Mouse (Mus musculus) lung, postnatal 0 days (tissue): ENCODE results near the gene Foxf1. TPM values are rescaled to one million over a fixed set of nuclear protein-coding genes. Genes with fewer than 3 reads are reported as not detected.

ENCODE experiments used
- ATAC-seq: fragments of 200-750 bp; cut with Nextera tagmentation; 2 replicates; pipeline ENCODE4 v1.8.0; 2017; ENCODE audit warnings: moderate library complexity
- DNase-seq: peaks from one replicate; pipeline ENCODE4 v3.0.0-alpha.2; 2016; ENCODE audit warnings: low spot score
- H3K27ac ChIP-seq: fragments of 300-500 bp; sonication (generic); 2 replicates; pipeline ENCODE4 v1.5.1; 2014; ENCODE audit warnings: antibody characterized with exemption, mild to moderate bottlenecking, low read length, mixed read lengths
- H3K27me3 ChIP-seq: fragments of 300-500 bp; sonication (generic); replicated peaks from 2 replicates; pipeline ENCODE4 v1.6.1; 2014; ENCODE audit warnings: low read length, mixed read lengths; ENCODE audit not compliant: insufficient read depth
- H3K36me3 ChIP-seq: fragments of 300-500 bp; sonication (generic); 2 replicates; pipeline ENCODE4 v1.6.1; 2014; ENCODE audit warnings: low read length, mixed read lengths; ENCODE audit not compliant: insufficient read depth
- H3K4me1 ChIP-seq: fragments of 300-500 bp; sonication (generic); 2 replicates; pipeline ENCODE4 v1.6.1; 2014; ENCODE audit warnings: antibody characterized with exemption, low read depth, low read length, mixed read lengths; ENCODE audit not compliant: insufficient read depth
- H3K4me2 ChIP-seq: fragments of 300-500 bp; sonication (generic); replicated peaks from 2 replicates; pipeline ENCODE4 v1.6.1; 2014; ENCODE audit warnings: low read depth, mild to moderate bottlenecking, low read length, moderate library complexity, mixed read lengths
- H3K4me3 ChIP-seq: fragments of 300-500 bp; sonication (generic); 2 replicates; pipeline ENCODE4 v1.5.1; 2014; ENCODE audit warnings: low read depth, low read length
- H3K9ac ChIP-seq: fragments of 300-500 bp; sonication (generic); replicated peaks from 2 replicates; pipeline ENCODE4 v1.6.1; 2014; ENCODE audit warnings: low read depth, mild to moderate bottlenecking
- H3K9me3 ChIP-seq: fragments of 300-500 bp; sonication (generic); 2 replicates; pipeline ENCODE4 v1.6.1; 2016; ENCODE audit warnings: low read length, mixed read lengths
- CTCF ChIP-seq: IDR thresholded peaks from 2 replicates; pipeline ENCODE4 v1.5.1; 2016; ENCODE audit warnings: antibody characterized with exemption, mild to moderate bottlenecking
- EP300 ChIP-seq: IDR thresholded peaks from 2 replicates; pipeline ENCODE4 v1.6.1; 2016; ENCODE audit warnings: antibody characterized with exemption, mild to moderate bottlenecking, control low read depth
- WGBS: fragments of 180-500 bp; shearing (Covaris S2); extraction: QIAGEN DNeasy Blood & Tissue Kit; methylation state at CpG from one replicate; pipeline ENCODE4 v1.1.7; 2014; 5-methylcytosine and 5-hydroxymethylcytosine counted together
- polyA plus RNA-seq: library from polyadenylated mRNA; unstranded; fragments of >200 nt; fragmentation: Nextera tagmentation; extraction: Ambion mirVana; gene quantifications from 2 replicates; pipeline ENCODE4 v1.2.1, GENCODE M21; 2015

Gene Foxf1
- polyA plus RNA-seq, 1 experiment from 2014 or later, result 156 TPM

DNA sequence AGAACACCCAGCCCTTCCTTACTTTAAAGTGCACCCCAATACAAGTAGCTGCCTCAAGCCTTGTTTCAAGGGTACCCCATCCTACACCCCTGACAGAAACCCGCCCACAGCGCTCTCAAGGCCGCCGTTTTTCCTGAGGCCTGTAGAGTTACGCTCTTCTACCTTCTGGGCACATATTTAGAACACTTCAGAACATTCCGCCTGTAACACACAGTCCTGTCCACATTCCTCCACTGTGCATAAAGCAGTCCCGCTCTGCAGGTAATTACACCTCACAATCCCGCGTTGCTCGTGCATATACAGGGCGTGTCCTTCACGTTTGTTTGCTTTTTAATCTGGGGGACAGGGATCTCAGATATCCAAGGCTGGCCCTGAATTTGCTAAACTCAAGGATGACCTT lies 4.2 kb upstream of the Foxf1 start:
- Histone ChIP-seq H3K27ac (peak overlapping the region; percentile 95; the same call in 1 of the 2 replicates), H3K4me2 (peak overlapping the region; percentile 79)
- 25% methylated on average over 12 of the region's 12 CpGs for WGBS

DNA sequence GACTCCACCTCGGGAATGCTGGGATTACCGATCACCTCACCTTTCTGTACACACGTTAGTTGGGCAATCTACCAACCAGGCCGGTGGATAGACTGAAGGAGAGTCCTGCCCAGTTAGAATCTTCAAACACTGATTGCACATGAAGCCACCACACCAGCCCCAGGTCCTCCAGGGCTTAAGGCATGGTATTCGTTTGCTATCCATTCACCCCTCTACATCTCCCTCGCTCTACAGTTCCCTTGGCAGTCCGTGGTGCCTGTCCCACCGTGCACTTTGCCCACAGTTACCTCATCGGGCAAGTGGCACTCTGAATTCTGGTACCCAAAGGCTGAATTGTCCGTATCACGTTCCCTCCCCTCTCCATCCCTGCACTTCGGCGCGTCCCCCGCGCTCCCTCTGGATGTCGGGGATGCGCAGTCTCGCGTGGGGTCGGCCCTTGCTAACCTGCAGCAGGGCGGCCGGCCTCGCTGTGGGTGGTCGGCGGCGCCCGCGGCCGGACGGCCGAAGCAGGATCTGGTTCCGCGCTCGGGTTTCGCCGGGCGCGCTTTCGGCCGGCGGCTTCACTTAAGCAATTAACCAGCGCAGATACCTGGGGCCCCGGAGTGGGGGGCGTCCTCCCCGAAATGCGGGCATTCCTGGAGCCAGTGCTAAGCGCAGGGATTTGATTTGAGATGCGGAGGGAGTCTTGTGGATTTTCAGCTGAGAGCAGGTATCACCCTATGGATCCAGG lies 3.7 kb upstream of the Foxf1 start:
- peaks cover 38% of the 10 kb centered on the region for H3K27me3 ChIP-seq
- H3K9me3 ChIP-seq, result no peaks in the 10 kb centered on the region
- peak overlapping the region; percentile 95 for H3K27ac ChIP-seq
- no peaks in the 10 kb centered on the region for H3K4me1 ChIP-seq
- TF ChIP-seq EP300 (no peak), CTCF (no peak)
- no peak for DNase-seq
- WGBS, result 1% methylated on average over 44 of the region's 49 CpGs
- H3K9ac ChIP-seq, result peak overlapping the region; percentile 80
- H3K4me3 ChIP-seq, result peak overlapping the region; percentile 74
- ATAC-seq, result no peak
- peak overlapping the region; percentile 79 for H3K4me2 ChIP-seq
- H3K36me3 ChIP-seq, result no peaks in the 10 kb centered on the region

More for the DNA sequence above, 4.2 kb upstream of the Foxf1 start:
- no peak for ATAC-seq
- DNase-seq, result no peak
- H3K9me3 ChIP-seq, result no peaks in the 10 kb centered on the region
- H3K4me1 ChIP-seq, result no peaks in the 10 kb centered on the region
- no peaks in the 10 kb centered on the region for H3K36me3 ChIP-seq
- peak overlapping the region; percentile 74 for H3K4me3 ChIP-seq
- TF ChIP-seq CTCF (no peak), EP300 (no peak)
- H3K27me3 ChIP-seq, result peaks cover 33% of the 10 kb centered on the region
- peak overlapping the region; percentile 80 for H3K9ac ChIP-seq

DNA sequence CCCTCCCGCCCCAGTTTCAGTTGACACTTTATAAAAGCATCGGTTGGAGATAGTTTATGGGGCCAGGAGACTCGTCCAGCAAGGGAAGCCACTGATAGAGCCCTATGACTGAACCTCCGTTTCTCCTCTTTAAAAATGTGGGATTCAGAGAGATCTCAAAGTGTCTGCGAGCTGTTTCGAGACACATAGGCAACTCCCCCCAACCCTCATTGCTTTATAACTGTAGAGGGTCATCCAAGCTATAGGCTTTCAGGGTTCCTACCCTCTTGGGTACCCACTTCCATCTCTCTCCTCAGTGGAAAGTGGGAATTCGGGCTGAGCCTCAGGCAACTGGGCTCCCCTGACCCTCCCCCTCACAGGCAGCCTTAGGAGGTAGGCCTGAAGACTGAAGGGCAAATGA lies 2.8 kb upstream of the Foxf1 start:
- Histone ChIP-seq H3K4me2 (peak overlapping the region; percentile 79), H3K9ac (peak overlapping the region; percentile 80), H3K4me3 (peak overlapping the region; percentile 74), H3K27me3 (peaks cover 34% of the 10 kb centered on the region), H3K27ac (peak overlapping the region; percentile 95), H3K4me1 (no peaks in the 10 kb centered on the region), H3K36me3 (no peaks in the 10 kb centered on the region), H3K9me3 (no peaks in the 10 kb centered on the region)
- no peak for ATAC-seq
- no peak for DNase-seq
- TF ChIP-seq CTCF (no peak), EP300 (no peak)
- WGBS, result 8% methylated on average over 7 of the region's 7 CpGs

DNA sequence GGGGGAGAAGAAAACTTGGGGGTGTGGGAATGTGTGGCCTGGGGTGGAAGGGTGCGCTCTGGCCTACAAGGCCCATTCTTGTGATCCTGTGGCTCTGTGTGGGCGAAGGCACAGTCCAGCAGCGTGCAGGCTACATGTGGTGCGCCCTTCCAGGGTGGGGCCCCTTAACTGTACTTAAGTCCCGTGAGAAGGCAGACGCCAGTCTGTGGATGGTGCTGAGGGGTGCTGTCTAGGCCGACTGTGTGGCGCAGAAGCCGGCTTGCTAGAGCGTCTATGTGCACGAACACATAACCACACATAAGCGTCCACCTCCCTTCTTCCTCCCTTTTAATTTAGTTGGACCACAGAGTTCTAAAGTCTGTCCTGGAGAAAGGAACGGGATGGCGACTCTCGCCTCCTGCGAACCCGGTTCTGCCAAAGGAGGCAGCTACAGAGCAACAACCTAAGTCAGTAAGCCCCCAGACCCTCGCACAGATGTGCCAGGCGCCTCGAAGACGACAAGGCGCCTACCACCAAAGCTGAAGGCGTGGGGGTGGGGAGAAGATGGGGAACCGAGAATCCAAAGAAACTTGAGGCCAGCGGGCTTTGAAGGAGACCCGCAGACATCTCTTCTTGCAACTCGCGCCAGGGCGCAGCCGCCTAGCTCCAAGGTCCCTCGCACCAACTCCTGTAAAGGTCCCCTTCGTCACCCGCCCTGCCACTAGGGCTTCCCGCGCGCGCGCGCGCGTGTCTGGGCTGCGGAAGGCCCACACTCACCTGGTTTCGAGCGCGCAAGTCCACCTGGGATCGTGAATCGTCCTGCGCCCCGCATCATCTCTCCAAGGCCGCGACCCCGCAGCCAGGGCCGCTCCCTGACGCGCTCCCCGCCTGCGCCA lies 1.7 kb upstream of the Foxf1 start:
- no peak for ATAC-seq
- peak; percentile 44 for DNase-seq
- Histone ChIP-seq H3K9ac (peak overlapping the region; percentile 80), H3K27ac (peak overlapping the region; percentile 95), H3K4me2 (peak overlapping the region; percentile 79), H3K4me1 (no peaks in the 10 kb centered on the region), H3K36me3 (no peaks in the 10 kb centered on the region), H3K4me3 (peak overlapping the region; percentile 74), H3K9me3 (no peaks in the 10 kb centered on the region), H3K27me3 (peaks cover 34% of the 10 kb centered on the region)
- 3% methylated on average over 47 of the region's 57 CpGs for WGBS
- TF ChIP-seq CTCF (no peak), EP300 (no peak)

DNA sequence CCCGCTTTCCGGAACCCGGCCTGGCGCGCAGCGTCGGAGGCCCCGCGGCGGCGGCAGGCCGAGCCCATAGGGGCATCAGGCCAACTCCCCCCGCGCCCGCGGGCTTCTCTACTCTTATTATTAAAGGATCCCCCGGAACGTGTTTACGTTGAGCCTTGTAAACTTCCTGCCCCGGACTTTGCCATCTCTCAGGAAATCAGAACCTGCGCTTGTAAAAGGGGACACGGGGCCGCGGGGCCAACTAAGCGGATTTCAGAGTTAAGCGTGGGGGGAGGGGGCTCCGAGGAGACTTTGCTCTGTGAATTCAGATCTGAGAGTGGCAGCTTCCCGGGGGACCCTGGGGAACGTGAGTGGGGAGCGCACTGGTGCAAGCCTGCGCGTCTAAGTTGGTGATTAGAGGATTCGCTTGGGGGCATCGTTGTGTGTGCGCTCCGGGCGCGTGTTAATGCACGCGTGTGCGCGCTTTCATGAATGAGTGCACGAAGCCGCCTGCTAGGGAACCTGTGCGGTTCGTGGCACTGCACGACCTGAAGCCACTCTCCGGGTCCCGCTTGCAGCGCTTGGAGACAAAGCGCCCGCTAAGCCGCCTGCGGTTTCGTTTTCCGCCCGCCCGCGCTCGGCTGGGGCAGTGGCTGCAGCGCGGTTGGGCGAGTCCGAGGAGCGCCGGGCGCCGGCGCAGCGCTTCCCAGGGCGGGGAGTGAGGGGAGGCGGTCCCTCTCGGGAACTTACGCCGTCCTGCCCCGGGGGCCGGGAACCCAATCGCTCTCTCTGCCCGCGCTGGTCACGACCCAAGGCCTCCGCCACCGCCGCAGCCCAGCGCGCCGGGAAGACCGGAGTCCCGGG lies 872 bp upstream of the Foxf1 start:
- DNase-seq (peak; percentile 88), ATAC-seq (peak; percentile 84)
- Histone ChIP-seq H3K27ac (peak overlapping the region; percentile 95), H3K4me3 (peak overlapping the region; percentile 74), H3K4me1 (no peaks in the 10 kb centered on the region), H3K9ac (peak overlapping the region; percentile 80), H3K36me3 (no peaks in the 10 kb centered on the region), H3K4me2 (peak overlapping the region; percentile 79), H3K27me3 (peaks cover 32% of the 10 kb centered on the region), H3K9me3 (no peaks in the 10 kb centered on the region)
- TF ChIP-seq CTCF (no peak), EP300 (peak; percentile 88)
- 2% methylated on average over 82 of the region's 89 CpGs for WGBS

DNA sequence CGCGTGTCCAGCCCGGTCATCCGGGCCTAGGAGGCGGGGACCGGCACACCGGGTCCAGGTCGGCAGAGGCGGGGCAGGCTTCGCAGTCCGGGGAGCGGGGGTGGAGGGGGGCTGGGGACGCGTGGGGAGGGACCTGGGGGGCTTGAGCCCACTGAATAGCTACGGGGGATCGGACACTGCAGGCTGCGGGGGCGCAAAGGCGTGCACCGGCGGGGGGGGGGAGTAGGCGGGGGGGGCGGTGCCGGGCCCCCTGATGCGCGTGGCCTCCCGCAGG lies 313 bp upstream of the Foxf1 start:
- TF ChIP-seq CTCF (no peak), EP300 (no peak)
- peak overlapping the region; percentile 74 for H3K4me3 ChIP-seq
- WGBS, result 4% methylated on average over 16 of the region's 27 CpGs
- H3K9me3 ChIP-seq, result no peaks in the 10 kb centered on the region
- H3K4me2 ChIP-seq, result peak overlapping the region; percentile 79
- no peaks in the 10 kb centered on the region for H3K36me3 ChIP-seq
- peak overlapping the region; percentile 95 for H3K27ac ChIP-seq
- peaks cover 36% of the 10 kb centered on the region for H3K27me3 ChIP-seq
- peak overlapping the region; percentile 80 for H3K9ac ChIP-seq
- ATAC-seq (no peak), DNase-seq (no peak)
- H3K4me1 ChIP-seq, result no peaks in the 10 kb centered on the region
